Mouse (Mus musculus): Measurements from ENCODE around the gene Slc44a4. TPM values are rescaled to one million over a fixed set of nuclear protein-coding genes. Genes with fewer than 3 reads are reported as not detected.
A peak's percentile ranks its signal among the peaks of the same experiment; 100 is the strongest.

The Slc44a4 gene
- polyA plus RNA-seq, 1 experiment from 2014 or later: 0.42 TPM

DNA sequence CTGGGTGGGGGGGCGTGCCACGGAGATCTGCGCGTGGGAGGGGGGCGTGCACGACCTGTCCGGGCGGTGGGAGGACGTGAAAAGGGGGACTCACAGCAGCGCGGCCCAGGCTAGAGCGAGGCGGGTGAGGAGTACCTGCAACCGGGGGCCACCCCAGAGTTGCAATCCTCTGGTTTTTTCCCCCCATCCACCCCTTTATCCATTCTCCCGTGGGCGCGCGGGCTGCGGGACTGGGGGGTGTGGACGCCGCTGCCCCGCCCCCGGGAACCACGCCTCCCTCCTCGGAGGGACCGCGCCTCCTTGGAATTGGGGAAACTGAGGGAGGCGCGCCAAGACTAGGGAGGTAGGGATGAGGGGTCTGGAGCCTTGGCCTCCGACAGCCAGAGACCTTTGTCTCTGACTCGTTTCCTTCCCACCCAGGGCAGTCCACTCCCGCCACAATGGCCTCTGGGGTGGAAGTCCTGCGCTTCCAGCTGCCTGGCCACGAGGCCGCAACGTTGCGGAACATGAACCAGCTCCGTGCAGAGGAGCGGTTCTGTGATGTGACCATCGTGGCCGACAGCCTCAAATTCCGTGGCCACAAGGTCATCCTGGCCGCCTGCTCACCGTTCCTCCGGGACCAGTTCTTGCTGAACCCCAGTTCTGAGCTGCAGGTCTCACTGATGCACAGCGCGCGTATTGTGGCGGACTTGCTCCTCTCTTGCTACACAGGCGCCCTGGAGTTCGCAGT lies 19.3 kb upstream of the Slc44a4 start:
- no peaks in the 10 kb centered on the region for H3K27me3 ChIP-seq (ENCODE audit: insufficient read depth, low read length)
- no peaks in the 10 kb centered on the region for H3K9me3 ChIP-seq (ENCODE audit: low read depth, low read length)
- 6% methylated on average over 50 of the region's 51 CpGs for WGBS
- H3K27ac ChIP-seq (ENCODE audit: low read depth): peak overlapping the region; percentile 92
- peak overlapping the region; percentile 90 for H3K9ac ChIP-seq
- peaks cover 6% of the 10 kb centered on the region; the same call in 1 of the 2 replicates for H3K4me1 ChIP-seq (ENCODE audit: insufficient read depth)
- peak overlapping the region; percentile 86 for H3K4me2 ChIP-seq
- H3K36me3 ChIP-seq (ENCODE audit: insufficient read depth): peaks cover 12% of the 10 kb centered on the region
- ATAC-seq (ENCODE audit: insufficient read depth) (peak; percentile 20), DNase-seq (peak; percentile 53)
- no peak for TF ChIP-seq CTCF (IDR thresholded peaks at IDR 0.05; ENCODE audit: low read depth)
- peak overlapping the region; percentile 86 for H3K4me3 ChIP-seq (ENCODE audit: low read depth, low read length)

DNA sequence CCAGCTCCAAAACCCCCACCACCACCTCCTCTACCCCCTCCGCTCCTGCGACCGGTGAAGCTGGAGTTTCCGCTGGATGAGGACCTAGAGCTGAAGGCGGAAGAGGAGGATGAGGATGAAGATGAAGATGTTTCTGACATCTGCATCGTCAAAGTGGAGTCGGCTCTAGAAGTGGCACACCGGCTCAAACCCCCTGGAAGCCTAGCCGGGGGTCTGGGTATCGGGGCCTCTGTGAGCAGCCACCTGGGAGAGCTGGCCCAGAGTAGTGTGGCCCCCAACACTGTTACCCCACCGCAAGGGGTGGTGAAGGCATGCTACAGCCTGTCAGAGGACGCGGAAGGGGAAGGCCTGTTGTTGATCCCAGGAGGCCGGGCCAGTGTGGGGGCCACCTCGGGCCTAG lies 18.5 kb upstream of the Slc44a4 start:
- Histone ChIP-seq H3K4me1 (ENCODE audit: insufficient read depth) (peaks cover 11% of the 10 kb centered on the region; the same call in 1 of the 2 replicates), H3K36me3 (ENCODE audit: insufficient read depth) (peaks cover 12% of the 10 kb centered on the region), H3K27me3 (ENCODE audit: insufficient read depth, low read length) (no peaks in the 10 kb centered on the region), H3K9ac (peak overlapping the region; percentile 90; the same call in 1 of the 2 replicates), H3K27ac (ENCODE audit: low read depth) (peak overlapping the region; percentile 92; the same call in 1 of the 2 replicates), H3K9me3 (ENCODE audit: low read depth, low read length) (no peaks in the 10 kb centered on the region), H3K4me2 (peak overlapping the region; percentile 86), H3K4me3 (ENCODE audit: low read depth, low read length) (peak overlapping the region; percentile 86)
- no peak for DNase-seq
- ATAC-seq (ENCODE audit: insufficient read depth): no peak
- WGBS: 89% methylated on average over 15 of the region's 15 CpGs
- TF ChIP-seq CTCF (IDR thresholded peaks at IDR 0.05; ENCODE audit: low read depth): no peak

DNA sequence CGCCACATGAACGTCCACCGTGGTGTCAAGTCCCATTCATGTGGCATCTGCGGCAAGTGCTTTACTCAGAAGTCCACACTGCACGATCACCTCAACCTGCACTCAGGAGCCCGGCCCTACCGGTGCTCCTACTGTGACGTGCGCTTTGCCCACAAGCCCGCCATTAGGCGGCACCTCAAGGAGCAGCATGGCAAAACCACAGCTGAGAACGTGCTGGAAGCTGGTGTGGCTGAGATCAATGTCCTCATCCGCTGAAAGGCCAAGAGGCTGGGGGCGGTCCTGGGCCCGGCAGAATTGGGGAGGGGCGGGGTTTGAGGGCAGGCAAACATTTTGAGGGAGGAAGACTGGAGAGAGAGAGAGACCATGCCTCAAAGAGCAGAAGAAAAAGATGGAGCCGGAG lies 17.9 kb upstream of the Slc44a4 start:
- 82% methylated on average over 17 of the region's 17 CpGs for WGBS
- Histone ChIP-seq H3K4me1 (ENCODE audit: insufficient read depth) (peaks cover 11% of the 10 kb centered on the region; the same call in 1 of the 2 replicates), H3K4me3 (ENCODE audit: low read depth, low read length) (peak overlapping the region; percentile 6; the same call in 1 of the 2 replicates), H3K36me3 (ENCODE audit: insufficient read depth) (peaks cover 16% of the 10 kb centered on the region), H3K27me3 (ENCODE audit: insufficient read depth, low read length) (no peaks in the 10 kb centered on the region), H3K9ac (no peak overlapping the region), H3K27ac (ENCODE audit: low read depth) (no peak overlapping the region), H3K9me3 (ENCODE audit: low read depth, low read length) (no peaks in the 10 kb centered on the region), H3K4me2 (peak overlapping the region; percentile 86)
- DNase-seq (no peak), ATAC-seq (ENCODE audit: insufficient read depth) (no peak)
- TF ChIP-seq CTCF (IDR thresholded peaks at IDR 0.05; ENCODE audit: low read depth): no peak

DNA sequence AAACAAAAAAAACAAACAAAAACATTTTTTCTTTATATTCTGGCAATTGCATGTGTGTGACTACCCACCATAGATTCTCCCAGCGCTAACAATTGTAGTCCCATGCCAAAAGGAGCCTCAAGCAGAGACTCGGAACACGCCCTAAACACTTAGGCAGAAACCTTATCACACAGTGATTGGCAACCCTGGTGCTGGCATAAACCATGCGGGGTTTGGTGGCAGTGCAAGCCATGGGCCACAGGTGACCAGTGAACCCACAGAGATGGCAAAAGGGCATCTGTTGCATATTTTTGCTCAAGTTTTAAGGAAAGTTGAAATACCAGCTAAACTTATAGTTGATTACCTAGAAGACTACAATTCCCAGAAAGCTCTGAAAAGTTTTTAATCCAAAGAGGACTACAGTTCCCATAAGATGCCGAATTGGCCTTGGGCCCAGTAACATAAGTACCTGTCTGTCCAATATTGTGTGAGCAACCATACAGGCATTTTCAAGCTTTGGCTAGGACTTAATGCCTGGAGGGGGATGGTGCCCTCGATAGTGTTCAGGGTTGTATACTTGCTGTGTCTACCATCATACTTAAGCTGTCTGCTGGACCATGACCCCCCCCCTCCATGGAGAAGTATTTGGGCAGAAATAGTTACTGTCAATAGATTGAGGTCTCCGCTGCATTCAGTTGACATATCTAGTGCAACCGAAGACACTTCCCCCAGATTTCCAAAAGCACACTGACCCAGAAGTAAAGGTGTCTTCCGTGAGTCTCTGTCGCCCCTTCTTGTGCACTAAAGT lies 16.7 kb upstream of the Slc44a4 start:
- peak; percentile 11; the same call in 1 of the 2 replicates for ATAC-seq (ENCODE audit: insufficient read depth)
- Histone ChIP-seq H3K9ac (peak overlapping the region; percentile 96), H3K4me2 (peak overlapping the region; percentile 86), H3K27ac (ENCODE audit: low read depth) (peak overlapping the region; percentile 98), H3K27me3 (ENCODE audit: insufficient read depth, low read length) (no peaks in the 10 kb centered on the region), H3K4me1 (ENCODE audit: insufficient read depth) (peaks cover 11% of the 10 kb centered on the region; the same call in 1 of the 2 replicates), H3K9me3 (ENCODE audit: low read depth, low read length) (no peaks in the 10 kb centered on the region), H3K4me3 (ENCODE audit: low read depth, low read length) (peak overlapping the region; percentile 89), H3K36me3 (ENCODE audit: insufficient read depth) (peaks cover 23% of the 10 kb centered on the region)
- DNase-seq: peak; percentile 84
- TF ChIP-seq CTCF (IDR thresholded peaks at IDR 0.05; ENCODE audit: low read depth): no peak
- 10% methylated on average over 10 of the region's 10 CpGs for WGBS

GRCm38 (mm10) chr17:34898160-34898586 lies 16.1 kb upstream of the Slc44a4 start, which contains the start of the genes C2 and Ehmt2:
Gene C2 (minus strand): TSS chr17:34898265.
Gene Ehmt2 (plus strand): TSS chr17:34898469.
- Histone ChIP-seq H3K27me3 (ENCODE audit: insufficient read depth, low read length) (no peaks in the 10 kb centered on the region), H3K9ac (peak within 1 kb of the TSS; percentile 96), H3K4me3 (ENCODE audit: low read depth, low read length) (peak within 1 kb of the TSS; percentile 89), H3K36me3 (ENCODE audit: insufficient read depth) (peaks cover 29% of the 10 kb centered on the region), H3K4me1 (ENCODE audit: insufficient read depth) (peaks cover 11% of the 10 kb centered on the region; the same call in 1 of the 2 replicates), H3K27ac (ENCODE audit: low read depth) (peak within 1 kb of the TSS; percentile 98), H3K9me3 (ENCODE audit: low read depth, low read length) (no peaks in the 10 kb centered on the region), H3K4me2 (peak within 1 kb of the TSS; percentile 86)
- ATAC-seq (ENCODE audit: insufficient read depth) (peak; percentile 76), DNase-seq (peak; percentile 91)
- 1% methylated on average over 38 of the region's 44 CpGs for WGBS
- TF ChIP-seq CTCF (IDR thresholded peaks at IDR 0.05; ENCODE audit: low read depth): no peak

DNA sequence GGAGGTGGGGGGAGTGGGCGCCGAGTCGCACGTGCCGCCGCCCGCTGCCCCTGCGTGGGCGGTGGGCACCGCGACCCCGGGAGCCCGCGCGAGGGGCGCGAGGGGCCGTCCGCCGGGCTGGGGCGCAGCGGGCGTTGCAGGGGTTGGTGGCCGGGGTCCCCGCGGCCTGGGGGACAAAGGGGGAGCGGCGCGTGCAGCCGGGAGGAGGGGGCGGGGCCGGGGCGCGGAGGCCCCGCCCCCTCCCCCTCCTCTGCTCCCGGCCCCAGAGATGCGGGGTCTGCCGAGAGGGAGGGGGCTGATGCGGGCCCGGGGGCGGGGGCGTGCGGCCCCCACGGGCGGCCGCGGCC lies 15.6 kb upstream of the Slc44a4 start:
- H3K4me2 ChIP-seq: peak overlapping the region; percentile 86
- no peak for TF ChIP-seq CTCF (IDR thresholded peaks at IDR 0.05; ENCODE audit: low read depth)
- H3K36me3 ChIP-seq (ENCODE audit: insufficient read depth): peaks cover 34% of the 10 kb centered on the region
- under 1% methylated on average over 45 of the region's 47 CpGs for WGBS
- no peaks in the 10 kb centered on the region for H3K27me3 ChIP-seq (ENCODE audit: insufficient read depth, low read length)
- DNase-seq (peak; percentile 62), ATAC-seq (ENCODE audit: insufficient read depth) (no peak)
- H3K9me3 ChIP-seq (ENCODE audit: low read depth, low read length): no peaks in the 10 kb centered on the region
- H3K4me3 ChIP-seq (ENCODE audit: low read depth, low read length): peak overlapping the region; percentile 89
- H3K9ac ChIP-seq: peak overlapping the region; percentile 96
- peak overlapping the region; percentile 98 for H3K27ac ChIP-seq (ENCODE audit: low read depth)
- peaks cover 11% of the 10 kb centered on the region; the same call in 1 of the 2 replicates for H3K4me1 ChIP-seq (ENCODE audit: insufficient read depth)
